Mouse (Mus musculus): ENCODE measurements around the gene Adad2. TPM values are rescaled to one million over a fixed set of nuclear protein-coding genes. Genes with fewer than 3 reads are reported as not detected.

Gene Adad2
- polyA plus RNA-seq, 1 experiment from 2014 or later: not detected

GRCm38 (mm10) chr8:119588321-119588720, 24.2 kb upstream of the Adad2 start:
- H3K36me3 ChIP-seq: no peaks in the 10 kb centered on the region
- H3K9me3 ChIP-seq (replicated peaks): no peaks in the 10 kb centered on the region
- no peak for DNase-seq (ENCODE audit: low spot score)
- peaks cover 29% of the 10 kb centered on the region for H3K4me1 ChIP-seq
- WGBS: 69% methylated on average over 4 of the region's 4 CpGs
- H3K4me3 ChIP-seq: no peak overlapping the region
- no peak overlapping the region for H3K27ac ChIP-seq
- peaks cover 17% of the 10 kb centered on the region for H3K27me3 ChIP-seq (ENCODE audit: low read depth, poor library complexity, severe bottlenecking)

- peak; percentile 64 for DNase-seq (ENCODE audit: low spot score)
- no peaks in the 10 kb centered on the region for H3K36me3 ChIP-seq
- H3K27me3 ChIP-seq (ENCODE audit: low read depth, poor library complexity, severe bottlenecking): peaks cover 17% of the 10 kb centered on the region
- H3K4me3 ChIP-seq: no peak overlapping the region
- H3K4me1 ChIP-seq: peaks cover 29% of the 10 kb centered on the region
- H3K9me3 ChIP-seq (replicated peaks): no peaks in the 10 kb centered on the region
- H3K27ac ChIP-seq: no peak overlapping the region
- 16% methylated on average over 10 of the region's 10 CpGs for WGBS
These were observed 23.7 kb upstream of the Adad2 start for GRCm38 (mm10) chr8:119588844-119589243.

DNA sequence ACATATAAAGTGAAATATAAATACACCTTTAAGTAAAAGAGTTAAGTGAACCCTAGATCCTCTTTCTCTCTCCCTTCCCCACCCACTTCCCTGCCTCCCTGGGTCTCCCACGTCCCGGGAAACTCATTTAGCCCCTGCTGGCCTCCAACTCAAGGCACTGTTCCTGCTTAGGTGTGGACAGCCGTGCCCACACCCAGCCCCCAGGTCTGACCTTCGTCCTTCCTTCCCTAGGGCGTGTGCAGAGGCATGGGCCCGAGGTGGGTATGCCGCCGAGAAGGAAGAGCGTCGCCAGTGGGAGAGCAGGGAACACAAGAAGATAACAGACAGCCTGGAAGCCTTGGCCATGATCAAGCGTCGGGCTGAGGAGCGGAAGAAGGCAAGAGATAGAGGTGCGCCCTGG, 22.2 kb upstream of the Adad2 start:
- no peak for DNase-seq (ENCODE audit: low spot score)
- WGBS: 85% methylated on average over 14 of the region's 14 CpGs
- peaks cover 15% of the 10 kb centered on the region for H3K27me3 ChIP-seq (ENCODE audit: low read depth, poor library complexity, severe bottlenecking)

GRCm38 (mm10) chr8:119591456-119591855, 21.1 kb upstream of the Adad2 start:
- no peak for DNase-seq (ENCODE audit: low spot score)
- Histone ChIP-seq H3K9me3 (replicated peaks) (no peaks in the 10 kb centered on the region), H3K4me3 (no peak overlapping the region), H3K27ac (no peak overlapping the region), H3K27me3 (ENCODE audit: low read depth, poor library complexity, severe bottlenecking) (peaks cover 4% of the 10 kb centered on the region; the same call in 1 of the 2 replicates), H3K4me1 (peaks cover 33% of the 10 kb centered on the region), H3K36me3 (peaks cover 2% of the 10 kb centered on the region; the same call in 1 of the 2 replicates)
- WGBS: 91% methylated on average over 7 of the region's 7 CpGs

More for the DNA sequence above, 22.2 kb upstream of the Adad2 start:
- Histone ChIP-seq H3K4me3 (no peak overlapping the region), H3K9me3 (replicated peaks) (no peaks in the 10 kb centered on the region), H3K27ac (no peak overlapping the region), H3K36me3 (no peaks in the 10 kb centered on the region), H3K4me1 (peaks cover 38% of the 10 kb centered on the region)

GRCm38 (mm10) chr8:119603771-119604170, 8.8 kb upstream of the Adad2 start:
- WGBS: 97% methylated on average over 4 of the region's 4 CpGs
- Histone ChIP-seq H3K27me3 (ENCODE audit: low read depth, poor library complexity, severe bottlenecking) (no peaks in the 10 kb centered on the region), H3K4me3 (peak overlapping the region; percentile 73), H3K27ac (0 out of 2 replicates have a peak overlapping the region, but pooled peaks have one; percentile 82), H3K36me3 (peaks cover 43% of the 10 kb centered on the region), H3K9me3 (replicated peaks) (no peaks in the 10 kb centered on the region), H3K4me1 (peaks cover 12% of the 10 kb centered on the region)
- DNase-seq (ENCODE audit: low spot score): no peak

GRCm38 (mm10) chr8:119604398-119604803, 8.1 kb upstream of the Adad2 start:
- H3K27ac ChIP-seq: peak overlapping the region; percentile 82
- H3K4me1 ChIP-seq: peaks cover 12% of the 10 kb centered on the region
- H3K4me3 ChIP-seq: peak overlapping the region; percentile 73
- no peaks in the 10 kb centered on the region for H3K9me3 ChIP-seq (replicated peaks)
- peaks cover 36% of the 10 kb centered on the region for H3K36me3 ChIP-seq
- H3K27me3 ChIP-seq (ENCODE audit: low read depth, poor library complexity, severe bottlenecking): no peaks in the 10 kb centered on the region
- 43% methylated on average over 12 of the region's 12 CpGs for WGBS
- no peak for DNase-seq (ENCODE audit: low spot score)

- Histone ChIP-seq H3K27ac (peak within 1 kb of the TSS; percentile 82), H3K4me3 (peak within 1 kb of the TSS; percentile 73), H3K4me1 (peaks cover 12% of the 10 kb centered on the region), H3K27me3 (ENCODE audit: low read depth, poor library complexity, severe bottlenecking) (no peaks in the 10 kb centered on the region), H3K9me3 (replicated peaks) (no peaks in the 10 kb centered on the region), H3K36me3 (peaks cover 30% of the 10 kb centered on the region)
- DNase-seq (ENCODE audit: low spot score): peak; percentile 98
- under 1% methylated on average over 23 of the region's 23 CpGs for WGBS
These were observed 7.6 kb upstream of the Adad2 start, which contains the start of gene Taf1c for GRCm38 (mm10) chr8:119604996-119605395. Gene Taf1c, minus strand, starts transcription at chr8:119605222.

GRCm38 (mm10) chr8:119606224-119606623, 6.3 kb upstream of the Adad2 start:
- 83% methylated on average over 2 of the region's 2 CpGs for WGBS
- Histone ChIP-seq H3K27ac (no peak overlapping the region), H3K9me3 (replicated peaks) (no peaks in the 10 kb centered on the region), H3K4me1 (peaks cover 12% of the 10 kb centered on the region), H3K36me3 (peaks cover 18% of the 10 kb centered on the region), H3K4me3 (no peak overlapping the region), H3K27me3 (ENCODE audit: low read depth, poor library complexity, severe bottlenecking) (no peaks in the 10 kb centered on the region)
- DNase-seq (ENCODE audit: low spot score): no peak

DNA sequence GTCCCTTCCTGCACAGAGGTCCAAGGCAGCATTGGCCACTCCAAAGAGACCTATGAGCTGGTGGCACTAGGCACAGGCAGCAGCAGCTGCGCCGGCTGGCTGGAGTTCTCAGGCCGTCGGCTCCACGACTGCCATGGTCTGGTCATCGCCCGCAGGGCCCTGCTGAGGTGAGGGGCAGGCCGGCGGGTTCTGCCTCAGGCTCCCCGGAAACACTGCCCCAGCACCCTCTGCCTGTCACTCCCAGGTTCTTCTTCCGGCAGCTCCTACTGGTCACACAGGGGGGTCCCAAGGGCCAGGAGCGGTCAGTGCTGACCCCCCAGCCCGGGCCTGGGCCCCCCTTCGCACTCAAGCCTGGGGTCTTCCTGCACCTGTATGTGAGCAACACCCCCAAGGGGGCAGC, 2.5 kb downstream of the Adad2 start:
- Histone ChIP-seq H3K36me3 (no peaks in the 10 kb centered on the region), H3K4me3 (no peak overlapping the region), H3K4me1 (peaks cover 14% of the 10 kb centered on the region; the same call in 1 of the 2 replicates), H3K27me3 (ENCODE audit: low read depth, poor library complexity, severe bottlenecking) (no peaks in the 10 kb centered on the region; the same call in 1 of the 2 replicates), H3K27ac (no peak overlapping the region), H3K9me3 (replicated peaks) (no peaks in the 10 kb centered on the region)
- WGBS: 74% methylated on average over 14 of the region's 14 CpGs
- DNase-seq (ENCODE audit: low spot score): no peak

GRCm38 (mm10) chr8:119616358-119616757, 3.8 kb downstream of the Adad2 start:
- Histone ChIP-seq H3K4me1 (peaks cover 20% of the 10 kb centered on the region), H3K4me3 (no peak overlapping the region), H3K9me3 (replicated peaks) (no peaks in the 10 kb centered on the region), H3K36me3 (no peaks in the 10 kb centered on the region), H3K27ac (no peak overlapping the region), H3K27me3 (ENCODE audit: low read depth, poor library complexity, severe bottlenecking) (no peaks in the 10 kb centered on the region; the same call in 1 of the 2 replicates)
- no peak for DNase-seq (ENCODE audit: low spot score)
- WGBS: 72% methylated on average over 7 of the region's 7 CpGs

DNA sequence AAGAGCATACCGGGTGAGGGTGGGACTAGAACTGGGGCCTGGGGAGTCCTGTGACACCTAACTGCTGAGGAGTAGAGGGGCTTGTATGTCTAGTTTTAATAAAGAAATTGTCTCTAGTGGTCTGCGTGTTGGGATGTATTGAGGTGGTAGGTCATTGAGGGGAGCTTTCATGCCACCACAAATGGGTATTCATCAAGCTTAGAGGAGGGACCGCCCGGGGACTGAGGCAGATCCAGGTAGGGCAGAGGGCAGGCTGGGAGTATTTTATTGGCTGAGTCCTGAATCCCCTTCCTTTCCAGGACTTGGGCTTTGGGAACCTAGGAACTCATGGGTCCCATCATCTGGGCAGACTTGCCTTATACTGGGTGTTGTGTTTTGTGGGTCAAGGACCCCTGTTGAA, 4.3 kb downstream of the Adad2 start:
- no peaks in the 10 kb centered on the region; the same call in 1 of the 2 replicates for H3K27me3 ChIP-seq (ENCODE audit: low read depth, poor library complexity, severe bottlenecking)
- peaks cover 22% of the 10 kb centered on the region for H3K4me1 ChIP-seq
- DNase-seq (ENCODE audit: low spot score): no peak
- WGBS: 88% methylated on average over 4 of the region's 4 CpGs
- no peak overlapping the region for H3K4me3 ChIP-seq
- no peaks in the 10 kb centered on the region for H3K9me3 ChIP-seq (replicated peaks)
- H3K36me3 ChIP-seq: no peaks in the 10 kb centered on the region
- no peak overlapping the region for H3K27ac ChIP-seq

- no peaks in the 10 kb centered on the region for H3K36me3 ChIP-seq
These were observed 5.0 kb downstream of the Adad2 start for GRCm38 (mm10) chr8:119617586-119617985.

GRCm38 (mm10) chr8:119618887-119619286, 6.3 kb downstream of the Adad2 start:
- no peaks in the 10 kb centered on the region for H3K9me3 ChIP-seq (replicated peaks)
- H3K36me3 ChIP-seq: no peaks in the 10 kb centered on the region
- H3K4me1 ChIP-seq: peaks cover 25% of the 10 kb centered on the region
- no peak overlapping the region for H3K27ac ChIP-seq
- DNase-seq (ENCODE audit: low spot score): no peak
- 63% methylated on average over 5 of the region's 5 CpGs for WGBS
- H3K27me3 ChIP-seq (ENCODE audit: low read depth, poor library complexity, severe bottlenecking): no peaks in the 10 kb centered on the region; the same call in 1 of the 2 replicates
- no peak overlapping the region for H3K4me3 ChIP-seq

More at GRCm38 (mm10) chr8:119617586-119617985, 5.0 kb downstream of the Adad2 start:
- H3K27ac ChIP-seq: no peak overlapping the region
- peaks cover 27% of the 10 kb centered on the region for H3K4me1 ChIP-seq
- no peak for DNase-seq (ENCODE audit: low spot score)
- 98% methylated on average over 5 of the region's 5 CpGs for WGBS
- no peaks in the 10 kb centered on the region for H3K9me3 ChIP-seq (replicated peaks)
- H3K4me3 ChIP-seq: no peak overlapping the region
- H3K27me3 ChIP-seq (ENCODE audit: low read depth, poor library complexity, severe bottlenecking): no peaks in the 10 kb centered on the region; the same call in 1 of the 2 replicates

Measured in limb, embryonic 10.5 days (tissue).